Mouse (Mus musculus) WW6 (cell line): ENCODE data around the gene Hspa1a.
"Not testable (repeated sequence)": the region's sequence is repeated elsewhere in the genome, so short reads cannot be mapped to it uniquely, and the experiment has no call there.

Experiments
- DNase-seq: peaks from one replicate; pipeline ENCODE4 v3.0.0-alpha.2; 2013; ENCODE audit warnings: low read depth, low spot score

Hspa1a gene

DNA sequence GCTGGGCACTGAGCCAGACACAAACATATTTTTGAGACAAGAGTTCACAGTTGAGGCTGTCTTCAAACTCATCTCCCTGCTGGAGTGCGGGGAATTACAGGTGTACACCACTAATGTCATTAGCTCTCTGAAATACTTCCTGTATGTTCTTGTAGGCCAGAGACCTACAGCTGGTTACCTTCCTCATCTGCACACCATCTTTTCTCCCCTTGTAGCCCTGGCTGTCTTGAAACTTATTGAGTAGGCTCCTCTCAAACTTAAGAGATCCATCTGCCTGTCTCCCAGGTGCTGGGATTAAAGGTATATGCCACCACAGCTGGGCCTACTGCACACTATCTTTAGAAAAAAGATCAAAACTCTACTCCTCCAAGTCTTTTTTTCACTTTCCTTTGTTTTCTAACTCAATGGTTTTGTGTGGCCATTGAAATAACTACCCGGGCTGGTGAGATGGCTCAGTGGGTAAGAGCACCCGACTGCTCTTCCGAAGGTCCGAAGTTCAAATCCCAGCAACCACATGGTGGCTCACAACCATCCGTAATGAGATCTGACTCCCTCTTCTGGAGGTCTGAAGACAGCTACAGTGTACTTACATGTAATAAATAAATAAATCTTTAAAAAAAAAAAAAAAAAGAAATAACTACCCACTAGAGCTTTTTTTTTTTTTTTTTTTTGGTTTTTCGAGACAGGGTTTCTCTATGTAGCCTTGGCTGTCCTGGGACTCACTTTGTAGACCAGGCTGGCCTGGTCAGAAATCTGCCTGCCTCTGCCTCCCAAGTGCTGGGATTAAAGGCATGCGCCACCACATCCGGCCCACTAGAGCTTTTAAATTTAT is 23.0 kb downstream of the Hspa1a start:
- not testable (repeated sequence) for DNase-seq

- DNase-seq, result no peak
These were observed 24.4 kb downstream of the Hspa1a start for GRCm38 (mm10) chr17:34947606-34948005.

DNA sequence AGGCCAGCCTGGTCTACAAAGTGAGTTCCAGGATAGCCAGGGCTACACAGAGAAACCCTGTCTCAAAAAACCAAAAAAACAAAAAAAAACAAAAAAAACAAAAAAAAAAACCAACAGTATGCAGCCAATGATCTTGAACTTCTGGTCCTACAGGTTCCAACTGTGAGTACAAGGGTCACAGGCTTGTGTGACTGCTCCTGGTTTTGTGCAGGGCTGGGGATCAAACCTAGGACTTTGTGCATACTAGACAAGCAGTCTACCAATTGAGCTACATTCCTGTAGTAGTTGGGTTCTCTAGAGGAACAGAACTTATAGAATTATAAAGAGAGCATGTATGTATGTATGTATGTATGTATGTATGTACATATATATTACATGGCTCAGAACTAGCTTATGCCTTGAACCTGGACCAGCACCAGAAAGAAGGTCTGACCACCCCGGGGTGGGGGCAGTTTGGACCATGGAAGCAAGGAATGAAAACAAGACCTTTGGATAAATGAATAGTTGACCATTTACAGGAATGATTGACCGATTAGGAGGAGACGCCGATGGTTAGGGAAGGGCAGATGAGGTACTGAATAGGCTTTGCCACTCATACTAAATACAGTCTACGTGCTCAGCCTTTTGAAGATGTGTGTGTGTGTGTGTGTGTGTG is 25.3 kb downstream of the Hspa1a start:
- DNase-seq, result no peak

DNA sequence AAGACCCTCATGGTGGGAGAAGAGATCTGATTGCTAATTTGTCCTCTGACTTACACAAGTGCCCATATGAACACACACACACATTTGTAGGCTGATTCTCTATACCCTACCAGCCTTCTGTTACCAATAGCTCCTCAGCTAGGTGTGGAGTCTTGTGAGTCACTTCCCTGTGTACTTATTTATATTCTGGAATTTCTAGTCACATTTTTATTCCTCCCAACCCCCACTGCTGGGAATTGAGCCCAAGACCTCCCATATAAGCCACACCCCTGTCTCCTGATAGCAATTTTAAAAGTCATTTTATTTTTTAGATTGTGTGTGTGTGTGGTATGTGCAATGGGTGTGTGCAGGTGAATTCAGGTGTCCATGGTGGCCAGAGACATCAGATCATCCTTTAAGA is 27.6 kb downstream of the Hspa1a start:
- no peak for DNase-seq

- no peak for DNase-seq
These were observed 28.7 kb downstream of the Hspa1a start for GRCm38 (mm10) chr17:34943128-34943815.

DNA sequence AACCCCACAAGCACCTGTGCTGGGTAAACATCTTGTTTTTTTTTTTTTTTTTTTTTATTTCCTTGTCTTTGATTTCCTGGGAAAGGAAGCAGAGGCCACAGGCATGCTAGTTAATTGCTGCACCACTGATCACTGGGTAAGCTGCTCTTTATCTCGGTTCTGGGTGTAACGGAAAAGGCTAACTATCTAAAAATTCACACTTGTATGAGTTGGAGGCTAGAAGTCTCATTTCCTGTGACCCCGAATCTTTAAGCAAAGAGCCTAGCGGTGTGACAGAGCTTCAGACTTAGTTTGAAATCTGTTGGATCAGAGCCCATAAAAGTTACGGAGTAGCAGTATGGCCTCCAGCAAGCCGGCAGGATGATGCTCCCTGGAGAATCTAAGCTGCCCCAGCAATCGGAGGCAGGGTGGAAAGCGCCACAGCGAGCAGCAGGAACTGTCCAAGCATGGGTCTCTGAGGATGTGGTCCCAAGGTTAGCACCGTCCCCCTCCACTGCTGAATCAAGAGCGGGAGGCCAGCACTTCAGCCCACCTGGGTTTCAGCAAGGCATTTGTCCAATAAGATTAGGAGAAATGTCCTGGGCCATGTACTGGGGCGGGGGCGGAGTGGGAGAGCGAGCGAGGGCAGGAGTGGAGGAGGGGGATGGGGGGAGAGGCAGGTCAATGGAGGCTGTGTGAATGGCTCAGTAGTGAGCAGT is 30.5 kb downstream of the Hspa1a start:
- no peak for DNase-seq

DNA sequence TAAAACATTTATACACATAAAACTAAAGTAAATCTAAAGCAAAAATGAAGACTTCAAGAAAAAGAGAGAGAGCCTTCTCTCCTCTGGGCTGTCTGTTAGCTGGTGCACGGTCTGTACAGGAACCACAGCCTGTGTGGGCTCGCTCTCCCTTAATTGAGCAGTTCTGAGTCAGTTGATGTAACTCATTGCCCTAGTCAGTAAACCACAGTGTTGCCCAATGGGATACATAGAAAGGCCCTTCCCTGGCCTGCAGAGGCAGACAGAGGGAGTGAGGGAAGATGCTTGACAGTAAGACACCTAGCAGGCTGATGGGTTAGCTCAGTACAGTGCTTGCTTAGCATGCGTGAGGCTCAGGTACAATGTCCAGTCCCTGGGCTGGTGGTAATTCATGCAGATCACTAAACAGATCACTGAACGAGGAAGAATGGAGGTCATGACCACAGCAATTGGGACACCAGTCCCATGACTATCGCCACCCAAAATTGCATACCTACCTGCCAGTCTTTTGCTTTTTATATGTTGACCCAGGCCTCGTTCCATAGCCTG is 33.9 kb downstream of the Hspa1a start:
- no peak for DNase-seq

DNA sequence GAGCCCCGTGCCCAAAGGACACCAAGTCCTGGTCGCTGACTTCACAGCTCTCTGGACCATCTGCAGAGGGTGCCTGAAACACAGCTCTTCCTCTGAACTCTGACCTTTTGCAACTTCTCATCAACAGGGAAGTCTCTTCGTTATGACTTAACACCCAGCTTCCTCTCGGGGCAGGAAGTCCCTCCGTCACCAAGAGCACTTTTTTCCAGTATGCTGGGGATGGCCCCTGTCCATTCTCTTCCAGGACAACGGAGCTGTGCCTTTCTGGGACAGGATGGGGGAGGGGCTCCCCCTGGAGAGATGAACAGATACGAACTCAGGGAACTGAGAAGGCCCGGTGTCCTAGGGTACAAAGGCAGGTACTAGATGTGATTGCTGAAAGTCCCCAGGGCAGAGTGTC is 37.1 kb downstream of the Hspa1a start:
- no peak for DNase-seq

- no peak for DNase-seq
These were observed 37.9 kb downstream of the Hspa1a start for GRCm38 (mm10) chr17:34934031-34934430.

DNA sequence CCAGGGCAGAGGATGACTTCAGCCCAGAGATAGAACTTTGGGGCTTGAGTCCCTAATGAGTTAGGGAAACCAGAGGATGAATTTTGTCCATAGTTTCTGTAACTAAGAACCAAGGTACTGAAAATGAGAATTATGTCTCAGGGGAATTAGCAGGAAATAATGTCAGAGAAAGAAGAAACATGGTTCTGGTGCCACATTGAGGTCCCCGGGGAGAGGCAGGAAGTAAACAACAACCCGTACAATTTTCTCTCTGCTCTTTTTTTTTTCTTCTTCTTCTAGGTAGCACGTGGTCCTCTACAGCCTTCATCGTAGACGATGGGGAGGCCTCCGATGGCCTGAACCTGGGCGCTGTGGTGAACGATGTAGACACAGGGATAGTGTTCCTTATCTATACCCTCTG is 39.7 kb downstream of the Hspa1a start:
- no peak for DNase-seq

DNA sequence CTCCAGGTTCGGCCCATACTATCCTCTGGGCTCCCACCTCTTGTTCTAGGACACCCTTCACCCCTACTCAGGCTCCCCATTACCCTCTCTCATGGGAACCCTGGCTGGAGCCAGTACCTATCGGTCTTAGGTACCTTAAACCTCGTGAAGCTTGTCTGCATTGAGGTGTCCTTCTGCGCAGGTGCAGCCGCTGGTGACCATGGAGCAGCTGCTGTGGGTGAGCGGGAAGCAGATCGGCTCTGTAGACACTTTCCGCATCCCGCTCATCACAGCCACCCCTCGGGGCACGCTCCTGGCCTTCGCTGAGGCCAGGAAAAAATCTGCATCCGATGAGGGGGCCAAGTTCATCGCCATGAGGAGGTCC is 40.2 kb downstream of the Hspa1a start:
- DNase-seq, result no peak

- peak; percentile 92 for DNase-seq
These were observed 40.8 kb downstream of the Hspa1a start, which contains the start of gene Neu1 for GRCm38 (mm10) chr17:34931061-34931734. TSS of gene Neu1 (plus strand) at chr17:34931253.

DNA sequence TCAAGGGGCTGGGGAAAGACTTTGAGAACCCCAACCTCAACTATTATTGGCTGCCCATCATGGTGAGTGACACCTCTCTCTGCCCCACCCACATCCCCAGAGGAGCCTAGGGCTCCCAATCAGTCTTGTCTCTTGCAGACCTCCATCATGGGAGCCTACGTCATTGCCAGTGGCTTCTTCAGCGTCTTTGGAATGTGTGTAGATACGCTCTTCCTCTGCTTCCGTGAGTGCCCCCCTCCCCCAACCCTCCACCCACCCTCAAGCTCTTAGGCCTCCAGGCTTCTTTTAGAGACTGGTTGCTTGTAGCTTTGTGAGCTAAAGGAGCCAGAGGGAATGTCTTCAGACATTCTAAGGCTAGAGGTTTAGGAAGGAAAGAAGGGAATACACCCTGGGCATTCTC is 43.1 kb downstream of the Hspa1a start:
- no peak for DNase-seq

DNA sequence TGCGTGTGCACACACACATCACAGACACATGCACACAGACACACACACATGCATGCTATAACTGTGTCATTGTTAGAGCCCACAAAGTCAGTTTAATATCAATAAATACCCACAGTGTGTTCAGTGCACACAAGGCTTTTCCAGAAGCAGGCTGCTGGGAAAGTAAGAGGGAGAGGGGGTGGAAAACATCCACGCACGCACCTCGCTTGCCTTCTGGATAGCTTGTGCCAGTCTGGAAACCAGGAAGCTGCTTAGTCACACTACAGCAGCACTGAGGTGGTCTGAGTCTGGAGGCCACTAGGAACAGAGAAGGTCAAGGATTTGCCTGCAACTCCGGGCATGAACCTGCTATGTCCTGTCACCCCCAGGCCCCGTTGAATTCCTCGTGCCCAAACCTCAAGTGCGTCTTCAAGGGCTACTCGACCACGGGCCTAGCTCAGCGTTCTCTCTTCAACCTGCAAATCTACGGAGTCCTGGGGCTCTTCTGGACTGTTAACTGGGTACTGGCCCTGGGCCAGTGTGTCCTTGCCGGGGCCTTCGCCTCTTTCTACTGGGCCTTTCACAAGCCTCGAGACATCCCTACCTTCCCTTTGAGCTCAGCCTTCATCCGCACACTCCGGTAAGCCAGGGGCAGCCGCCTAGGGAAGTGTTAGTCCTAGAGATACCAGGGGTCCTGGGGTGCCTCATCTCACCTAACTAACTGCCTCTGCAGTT is 44.5 kb downstream of the Hspa1a start:
- DNase-seq, result no peak

DNA sequence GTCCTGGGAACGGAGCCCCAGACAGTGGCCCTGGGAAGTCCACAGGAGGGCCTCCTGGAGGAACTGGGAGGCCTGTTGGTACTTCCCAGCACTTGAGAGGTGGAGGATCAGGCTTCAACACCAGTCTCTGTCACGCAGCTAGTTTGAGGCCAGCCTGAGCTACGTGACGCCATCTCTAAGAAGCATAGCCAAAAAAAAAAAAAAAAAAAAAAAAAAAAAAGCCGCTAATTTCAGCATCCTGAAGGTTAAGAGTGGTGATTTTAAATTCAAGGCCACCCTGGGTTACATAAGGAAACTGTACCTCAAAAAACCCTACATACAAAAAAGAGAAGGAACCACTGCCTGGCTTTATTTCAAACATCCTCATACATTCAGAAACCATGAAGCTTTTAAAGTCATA is 47.7 kb downstream of the Hspa1a start:
- no peak for DNase-seq

- no peak for DNase-seq
These were observed 49.0 kb downstream of the Hspa1a start for GRCm38 (mm10) chr17:34922939-34923338.
